Mouse (Mus musculus) brain, embryonic 14.5 days (tissue): Measurements from ENCODE around the gene Tmem274.

Experiments used
- CTCF ChIP-seq: fragments of 200-500 bp; IDR thresholded peaks from 2 replicates; pipeline ENCODE4 v1.5.1; 2012; ENCODE audit warnings: inconsistent platforms, mild to moderate bottlenecking, moderate library complexity, borderline replicate concordance; ENCODE audit not compliant: insufficient read depth, insufficient read length; ENCODE audit errors: extremely low read depth
- POLR2A ChIP-seq: fragments of 200-500 bp; IDR thresholded peaks from 2 replicates; pipeline ENCODE4 v1.6.1; 2012; ENCODE audit warnings: mild to moderate bottlenecking, inconsistent platforms, borderline replicate concordance; ENCODE audit not compliant: poor library complexity, insufficient read depth, insufficient read length, severe bottlenecking; ENCODE audit errors: extremely low read depth

DNA sequence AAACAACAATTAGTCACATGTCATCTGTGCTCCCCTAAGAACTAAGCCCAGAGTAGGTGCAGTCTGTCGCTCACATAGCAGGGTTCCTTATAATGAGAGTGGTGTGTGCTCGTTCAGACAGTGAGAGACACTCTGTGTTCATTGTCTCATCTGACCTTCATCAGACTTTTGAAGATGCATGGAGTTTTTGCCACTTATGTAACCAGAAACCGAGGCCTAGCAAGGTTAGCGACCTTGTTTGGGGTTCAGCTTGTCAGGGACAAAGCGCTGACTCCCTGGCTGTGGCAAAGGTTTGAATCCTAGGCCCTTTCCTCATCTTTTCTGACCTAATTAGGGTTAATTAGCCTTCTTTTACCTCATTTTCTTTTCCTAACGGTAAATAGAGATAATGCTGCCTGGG is 46.8 kb downstream of the Tmem274 start:
- TF ChIP-seq POLR2A (no peak), CTCF (no peak)
